Mouse (Mus musculus) layer of hippocampus, postnatal 10 days (tissue): ENCODE results near the gene Zcchc14. TPM values are rescaled to one million over a fixed set of nuclear protein-coding genes. Genes with fewer than 3 reads are reported as not detected.
"Not testable (repeated sequence)": the region's sequence is repeated elsewhere in the genome, so short reads cannot be mapped to it uniquely, and the experiment has no call there.

ENCODE experiments used
- DNase-seq, 2 experiments: peaks; one replicate each; pipeline ENCODE4 v3.0.0; 2021; ENCODE audit warnings: low spot score in 2 of 2
- total RNA-seq, 2 experiments: library from RNA; stranded (reverse); gene quantifications; 2 replicates each; pipeline ENCODE4 v1.2.3; 2021

Gene Zcchc14
- total RNA-seq, 2 experiments from 2014 or later, result 93.9 to 95.2 TPM

DNA sequence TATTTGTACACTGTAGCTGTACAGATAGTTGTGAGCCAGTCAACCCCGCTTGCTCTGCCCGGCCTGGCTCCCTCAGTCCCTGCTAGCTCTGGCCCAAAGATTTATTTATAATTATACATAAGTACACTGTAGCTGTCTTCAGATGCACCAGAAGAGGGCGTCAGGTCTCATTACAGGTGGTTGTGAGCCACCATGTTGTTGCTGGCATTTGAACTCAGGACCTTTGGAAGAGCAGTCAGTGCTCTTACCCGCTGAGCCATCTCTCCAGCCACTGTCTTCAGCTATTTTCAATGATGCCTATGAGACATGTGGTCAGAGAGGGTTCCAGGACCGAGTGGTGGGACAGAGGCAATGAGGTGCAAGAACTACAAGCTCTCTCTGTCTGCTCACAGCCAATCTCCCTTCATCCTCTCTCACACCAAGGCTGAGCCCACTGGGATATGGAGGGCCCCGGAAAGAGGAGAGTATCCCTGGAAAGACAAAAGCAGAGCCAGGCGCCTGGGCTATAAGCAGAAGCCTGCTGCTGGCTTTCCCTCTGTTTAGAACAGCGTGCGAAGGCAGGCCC is 15.3 kb upstream of the Zcchc14 start:
- not testable (repeated sequence) for DNase-seq

DNA sequence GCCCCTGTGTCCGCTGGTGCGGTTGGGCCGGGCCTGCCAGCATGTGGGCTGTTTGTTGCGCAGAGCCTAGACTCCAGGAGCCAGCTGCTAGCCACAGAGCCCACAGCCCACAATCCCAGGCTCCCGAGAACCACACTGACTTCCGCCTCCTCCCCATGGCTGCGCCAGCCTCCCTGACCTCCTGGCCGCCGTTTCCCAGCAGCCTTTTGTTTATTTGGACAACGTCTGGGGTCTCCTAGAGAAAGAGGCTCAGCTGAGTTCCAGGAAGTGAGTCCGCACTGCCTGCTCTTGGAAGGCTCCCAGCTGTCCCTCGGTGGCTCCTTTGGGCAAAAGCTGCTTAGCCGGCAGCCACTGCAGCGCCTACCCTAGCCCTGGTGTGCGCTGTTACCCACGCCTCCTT is 12.6 kb upstream of the Zcchc14 start:
- peak; percentile 54 to 60 for DNase-seq

DNA sequence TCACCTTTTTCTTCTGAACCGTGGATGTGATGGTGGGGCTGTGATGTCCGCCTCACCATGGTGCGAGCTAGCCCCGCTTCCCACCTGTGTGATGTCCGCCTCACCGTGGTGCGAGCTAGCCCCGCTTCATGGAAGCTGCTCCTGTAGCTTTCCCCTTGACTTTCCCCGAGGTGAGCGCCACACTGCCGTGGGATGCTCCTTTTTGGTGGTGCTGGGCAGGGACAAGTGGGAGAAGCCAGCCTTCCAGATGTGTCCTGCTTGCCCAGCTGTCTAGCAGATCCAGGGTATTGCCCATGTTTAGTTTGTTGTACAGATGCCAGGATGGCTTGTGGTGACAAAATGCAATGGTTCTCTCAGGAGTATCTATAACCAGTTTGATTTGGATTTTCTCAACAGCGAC is 10.4 kb upstream of the Zcchc14 start:
- no peak for DNase-seq

DNA sequence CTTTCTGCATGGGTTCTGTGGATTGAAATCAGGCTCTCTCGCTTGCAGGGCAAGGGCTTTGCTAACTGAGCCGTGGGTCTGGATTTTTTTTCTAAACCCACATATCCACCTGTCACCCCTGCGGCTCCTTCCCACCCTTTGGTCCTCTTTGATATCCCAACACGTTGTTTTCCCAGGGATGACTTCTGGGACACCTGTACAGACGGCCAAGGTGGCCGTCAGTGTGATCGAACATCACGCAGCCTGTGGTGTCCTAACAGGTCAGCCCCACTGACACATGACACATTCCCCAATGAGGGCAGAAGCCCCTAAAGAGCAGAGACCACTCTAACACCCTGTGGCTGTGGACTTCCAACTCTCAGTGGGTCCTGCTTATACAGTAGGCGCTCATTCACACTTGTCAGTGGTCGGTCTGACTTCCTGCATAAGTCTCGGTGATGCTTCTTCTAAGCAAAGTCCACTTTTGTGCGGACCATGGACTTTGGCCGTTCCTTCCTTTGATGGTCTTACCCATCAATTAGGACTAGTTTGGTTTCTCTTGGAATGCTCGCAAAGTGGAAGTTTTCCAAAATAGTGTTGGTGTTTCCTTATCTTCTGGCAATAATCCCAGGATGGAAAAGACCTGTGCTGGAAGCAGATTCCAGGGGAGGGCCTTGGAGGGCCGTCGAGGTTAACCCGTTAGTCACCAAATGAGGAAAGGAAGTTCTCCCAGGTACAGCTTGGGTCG is 9.1 kb upstream of the Zcchc14 start:
- DNase-seq, result no peak

DNA sequence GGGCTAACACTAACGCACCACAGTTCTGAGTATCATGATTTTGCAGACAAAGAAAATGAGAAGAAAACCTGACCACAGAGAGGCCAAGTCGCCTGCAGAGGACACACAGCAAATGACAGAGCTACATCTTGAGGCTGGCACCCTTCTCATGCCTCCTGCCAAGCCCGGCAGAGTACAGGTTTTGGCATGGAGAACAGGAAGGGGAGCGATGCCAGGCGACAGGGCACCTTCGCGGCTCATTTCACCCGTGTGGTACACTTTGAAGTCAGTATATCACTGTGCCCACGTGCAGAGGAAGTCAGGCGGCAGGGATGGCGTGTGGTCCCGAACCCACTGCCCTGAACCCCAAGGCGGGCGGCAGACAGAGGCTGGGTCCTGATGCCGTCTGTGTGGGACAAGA is 7.9 kb upstream of the Zcchc14 start:
- no peak for DNase-seq

DNA sequence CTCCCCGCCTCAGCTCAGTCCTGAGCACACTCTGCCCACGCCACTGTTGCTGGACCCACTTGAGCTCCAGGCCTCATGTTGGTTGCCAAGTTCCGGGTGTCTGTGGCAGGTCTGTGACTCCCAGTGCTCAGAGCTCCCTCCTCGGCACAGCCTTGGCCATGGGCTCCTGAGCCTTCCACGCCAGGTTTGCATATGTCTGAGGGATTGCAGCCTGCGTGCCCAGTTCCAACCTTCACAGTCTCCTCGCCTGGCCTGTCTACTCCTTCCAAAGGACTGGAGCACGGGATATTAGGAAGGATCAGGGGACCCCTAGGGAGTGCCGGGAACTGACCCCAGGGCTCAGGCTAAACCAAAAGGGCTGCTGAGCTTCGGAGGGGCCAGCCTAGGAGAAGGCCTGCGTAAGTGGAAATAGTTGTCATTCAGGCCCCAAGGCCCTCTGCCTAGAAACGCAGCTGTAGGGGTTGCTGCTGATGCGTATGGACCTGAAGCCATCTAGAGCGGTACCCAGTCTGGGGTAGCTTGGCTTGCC is 2.3 kb upstream of the Zcchc14 start:
- no peak for DNase-seq

DNA sequence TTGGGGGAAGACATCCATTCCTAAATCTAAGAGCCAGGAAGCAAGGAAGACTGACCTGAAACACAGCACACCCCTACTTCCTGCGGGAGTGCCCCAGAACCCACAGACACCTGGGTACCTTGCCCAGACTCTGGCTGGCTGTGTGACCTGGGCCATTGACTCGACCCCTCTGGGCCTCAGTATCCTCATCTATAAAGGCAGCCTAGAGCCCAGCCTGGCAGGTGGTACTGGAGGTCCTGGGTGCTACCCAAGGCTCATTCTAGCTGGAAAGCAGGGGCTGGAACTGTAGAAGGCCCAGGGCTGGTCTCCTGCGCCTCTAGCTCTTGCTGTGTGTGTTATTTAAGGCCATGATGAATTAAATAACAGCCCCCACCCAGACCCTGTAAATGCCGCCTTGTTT is 1.4 kb upstream of the Zcchc14 start:
- DNase-seq, result no peak

DNA sequence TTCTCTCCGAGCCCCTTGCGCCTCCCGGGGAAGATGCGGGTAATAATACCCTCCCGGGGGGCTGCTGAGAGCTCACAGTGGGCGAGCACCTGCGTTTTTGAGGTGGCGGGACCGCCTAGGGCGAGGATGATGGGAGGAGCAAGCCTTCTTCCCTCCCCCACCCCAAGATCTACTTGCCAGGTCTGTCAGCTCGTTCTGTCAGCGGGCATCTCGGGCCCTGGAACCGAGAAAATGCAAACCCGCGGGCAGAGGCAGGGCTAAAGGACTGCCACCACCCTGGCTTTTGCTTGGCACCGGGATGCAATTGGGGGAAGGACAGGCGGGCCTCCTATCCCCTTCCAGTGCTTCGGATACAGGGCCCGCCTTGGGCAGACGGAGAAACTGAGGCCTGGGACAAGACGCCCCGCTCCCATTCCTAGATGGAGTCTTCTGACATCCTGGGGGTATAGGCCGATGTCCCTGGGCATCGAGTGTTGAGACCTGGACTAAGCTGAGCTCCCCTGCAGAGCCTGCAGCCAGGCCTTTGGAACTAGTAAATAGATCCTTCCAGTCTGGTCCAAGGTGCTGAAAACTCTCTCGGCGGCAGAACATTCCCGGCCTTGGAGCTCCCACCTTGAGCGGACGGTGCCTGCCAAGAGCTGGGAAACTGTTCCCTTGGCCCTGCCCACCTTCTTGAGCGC is 779 bp upstream of the Zcchc14 start:
- no peak for DNase-seq

DNA sequence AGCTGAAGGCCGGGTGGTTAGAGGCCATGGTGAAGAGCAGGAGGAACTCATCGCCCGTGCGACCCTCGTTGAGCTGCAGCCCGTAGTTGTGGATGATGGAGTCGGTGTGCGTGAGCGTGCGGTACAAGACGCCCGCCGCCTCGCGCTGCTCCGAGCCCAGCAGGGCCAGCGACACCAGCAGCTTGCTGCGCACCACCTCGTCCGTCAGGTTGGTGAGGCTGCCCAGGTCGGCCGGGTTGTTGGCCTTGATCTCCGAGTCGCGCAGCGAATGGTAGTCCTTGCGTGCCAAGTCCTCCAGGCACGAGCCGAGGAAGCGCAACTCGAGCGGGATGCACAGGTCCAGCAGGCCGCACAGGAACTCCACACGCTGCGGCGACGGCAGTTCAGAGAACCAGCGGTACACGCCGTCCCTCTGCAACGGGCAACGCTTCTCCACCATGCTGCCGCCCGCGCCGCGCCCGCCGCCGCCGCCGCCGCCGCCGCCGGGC is 783 bp downstream of the Zcchc14 start:
- DNase-seq, result peak; percentile 55 to 70

DNA sequence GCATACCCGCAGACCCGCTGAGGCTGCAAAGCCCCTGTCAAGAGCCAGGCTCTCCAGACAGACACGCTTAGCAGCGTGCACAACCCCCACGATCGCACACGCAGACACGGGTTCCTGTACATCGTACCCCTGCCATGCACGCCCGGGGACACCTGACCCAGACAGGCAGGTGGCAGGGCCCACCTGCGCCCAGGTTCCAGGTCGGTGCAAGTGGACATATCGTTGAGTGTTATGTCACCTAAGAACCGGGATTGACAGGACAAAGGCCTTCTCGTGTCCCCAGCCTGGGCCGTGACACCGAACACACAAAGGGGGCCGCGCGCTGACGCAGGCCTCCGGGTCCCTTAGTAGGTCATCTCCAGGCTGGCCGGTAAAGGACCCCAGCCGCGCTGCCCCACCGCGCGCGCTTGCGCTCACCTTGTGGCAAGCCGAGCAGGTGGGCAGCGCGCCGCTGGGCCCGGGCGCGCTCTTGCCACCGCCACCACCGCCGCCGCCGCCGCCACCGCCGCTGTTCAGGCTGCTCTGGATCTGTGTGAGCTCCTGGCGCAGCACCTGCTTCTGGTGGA is 1.3 kb downstream of the Zcchc14 start:
- no peak for DNase-seq

DNA sequence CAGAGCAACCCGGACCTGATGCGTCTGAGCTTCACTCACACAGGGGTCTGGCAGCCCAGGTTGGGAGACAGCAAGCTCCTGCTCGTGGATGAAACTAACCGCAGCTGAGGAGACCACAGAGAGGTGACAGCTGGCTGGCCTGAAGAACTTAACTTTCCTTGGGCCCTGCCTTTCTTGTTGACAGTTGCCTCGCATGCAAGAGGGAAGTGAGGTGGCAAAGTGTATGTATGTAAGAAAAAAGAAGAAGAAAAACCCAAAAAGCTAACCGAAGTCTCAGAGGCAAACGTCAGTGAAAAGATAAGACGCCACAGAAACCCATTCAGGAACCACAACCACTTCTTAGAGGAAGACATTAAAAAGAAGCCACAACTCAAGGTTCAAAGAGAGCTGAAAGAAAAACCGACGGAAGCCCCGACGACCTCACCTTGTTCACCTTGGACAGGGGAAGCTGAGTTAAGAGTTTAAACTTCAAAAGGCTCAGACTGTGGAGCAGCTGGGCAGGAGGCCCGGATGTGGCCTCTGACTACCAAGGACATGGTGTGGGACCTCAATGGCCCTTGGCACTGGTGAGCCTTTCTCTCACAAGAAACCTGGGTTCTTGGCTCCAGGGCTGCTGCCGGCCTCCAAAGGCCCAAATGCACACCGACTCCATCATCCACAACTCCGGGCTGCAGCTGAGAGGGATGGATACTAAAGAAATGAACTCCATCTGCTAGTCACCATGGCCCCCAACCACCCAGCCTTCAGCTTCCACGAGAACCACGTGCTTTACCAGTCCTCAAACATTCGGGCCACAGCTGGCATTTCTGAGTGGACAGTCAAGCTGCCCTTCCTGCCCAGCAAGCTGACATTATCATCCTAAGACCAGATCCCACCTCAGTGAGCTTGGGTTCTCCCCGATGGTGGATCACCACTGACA is 2.1 kb downstream of the Zcchc14 start:
- no peak for DNase-seq

DNA sequence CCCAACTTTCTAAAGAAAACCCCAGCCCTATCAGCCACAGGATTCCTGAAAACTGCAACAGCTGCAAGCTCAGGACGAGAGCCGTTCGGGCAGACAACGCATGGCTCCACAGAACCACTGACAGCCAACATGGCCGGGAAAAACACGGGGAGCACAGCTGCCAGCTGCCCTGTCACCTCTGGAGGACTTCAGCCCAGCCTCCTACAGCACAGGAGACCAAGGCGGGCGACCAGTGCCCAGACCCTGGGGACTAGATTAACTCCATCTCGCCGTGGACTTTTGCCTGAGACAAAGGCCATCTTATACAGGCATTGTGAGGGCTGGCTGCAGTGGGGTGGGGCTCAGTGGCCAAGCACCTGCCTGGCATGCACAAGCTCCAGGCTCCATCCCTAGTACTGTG is 2.8 kb downstream of the Zcchc14 start:
- no peak for DNase-seq

DNA sequence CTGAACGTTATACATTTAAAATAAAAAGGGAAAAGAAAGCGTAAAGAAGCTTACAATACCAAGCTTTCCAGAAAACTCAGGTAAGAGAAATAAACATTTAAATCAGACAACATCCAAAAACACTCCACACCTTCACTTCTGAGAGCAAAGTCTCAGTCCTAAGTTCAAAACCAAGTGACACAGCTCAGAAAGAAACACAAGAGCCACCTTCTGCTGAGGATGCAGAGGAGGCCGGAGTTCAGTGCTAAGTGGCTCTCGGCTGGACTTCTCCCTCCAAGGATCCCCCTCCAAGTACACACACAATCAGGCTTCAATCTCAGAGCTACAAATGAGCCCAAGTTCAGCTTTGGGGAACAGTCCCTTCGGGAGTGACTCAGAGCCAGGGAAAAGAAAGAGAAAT is 3.3 kb downstream of the Zcchc14 start:
- no peak for DNase-seq

DNA sequence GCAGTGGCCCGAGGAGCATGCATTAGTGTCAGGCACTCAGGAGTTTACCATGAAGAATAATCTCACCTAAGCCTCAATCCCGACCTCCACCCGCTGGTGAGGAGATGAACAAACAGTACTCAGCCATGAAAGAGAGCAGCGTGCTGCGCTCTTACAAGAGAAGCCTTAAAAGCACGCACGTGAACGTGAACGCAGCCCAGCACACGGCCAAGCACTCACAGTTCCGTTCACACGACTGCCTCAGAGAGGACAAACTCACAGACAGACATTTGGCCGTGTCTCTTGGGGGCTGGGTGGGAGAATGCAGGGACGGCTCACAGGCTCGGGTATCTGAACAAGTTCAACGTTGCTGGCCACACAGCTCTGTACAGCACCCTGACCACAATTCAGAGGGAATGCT is 4.2 kb downstream of the Zcchc14 start:
- DNase-seq, result no peak

DNA sequence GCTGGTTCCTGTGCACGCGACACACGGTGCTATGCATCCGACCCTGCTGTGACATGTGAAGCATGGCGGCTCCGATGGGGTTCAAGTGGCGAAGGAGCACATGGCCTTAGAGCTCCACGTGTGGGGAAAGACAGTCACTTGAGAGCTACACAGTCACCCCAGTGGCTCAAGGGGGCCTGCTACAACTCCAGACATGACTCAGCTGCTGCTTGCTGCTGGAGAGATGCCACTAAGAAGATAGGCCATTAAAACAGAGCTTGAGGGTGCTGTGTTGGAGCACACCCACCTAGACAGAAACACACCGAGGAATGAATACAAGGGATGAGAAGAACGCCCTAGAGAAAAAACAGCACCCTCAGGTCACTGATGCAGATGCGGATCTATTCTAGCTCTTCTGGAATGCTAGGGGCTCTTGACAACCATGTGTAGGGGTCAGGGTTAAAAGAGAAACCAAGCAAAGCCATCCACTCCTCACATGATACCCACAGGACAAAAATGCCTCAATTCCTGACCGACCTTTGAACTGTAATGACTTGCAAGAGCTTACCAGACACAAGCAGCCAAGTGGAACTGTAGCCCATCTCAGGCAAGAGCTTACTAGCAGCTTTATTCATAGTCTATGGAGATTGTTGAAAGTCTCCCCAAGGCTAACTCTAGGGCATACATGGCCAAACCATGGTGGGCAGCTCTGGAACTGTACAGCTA is 5.0 kb downstream of the Zcchc14 start:
- no peak for DNase-seq

DNA sequence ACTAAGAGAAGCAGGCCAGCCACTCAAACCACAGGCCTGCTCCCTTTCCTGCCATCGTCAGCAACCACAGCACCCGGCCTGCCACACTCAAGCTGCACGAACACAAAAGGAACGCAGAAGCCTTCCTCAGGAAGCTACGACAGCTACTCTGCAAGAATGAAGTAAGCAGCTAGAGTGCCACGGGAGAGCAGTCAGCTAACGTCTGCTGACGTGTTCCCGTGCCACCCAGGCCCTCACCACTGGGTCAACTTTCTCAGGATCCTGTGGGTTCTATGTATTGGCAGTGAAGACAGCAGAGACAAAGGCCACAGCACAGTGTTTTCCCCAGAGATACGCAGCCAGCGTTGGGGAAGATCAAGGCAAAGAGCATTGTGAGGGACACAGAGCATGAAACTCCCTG is 9.3 kb downstream of the Zcchc14 start:
- no peak for DNase-seq

DNA sequence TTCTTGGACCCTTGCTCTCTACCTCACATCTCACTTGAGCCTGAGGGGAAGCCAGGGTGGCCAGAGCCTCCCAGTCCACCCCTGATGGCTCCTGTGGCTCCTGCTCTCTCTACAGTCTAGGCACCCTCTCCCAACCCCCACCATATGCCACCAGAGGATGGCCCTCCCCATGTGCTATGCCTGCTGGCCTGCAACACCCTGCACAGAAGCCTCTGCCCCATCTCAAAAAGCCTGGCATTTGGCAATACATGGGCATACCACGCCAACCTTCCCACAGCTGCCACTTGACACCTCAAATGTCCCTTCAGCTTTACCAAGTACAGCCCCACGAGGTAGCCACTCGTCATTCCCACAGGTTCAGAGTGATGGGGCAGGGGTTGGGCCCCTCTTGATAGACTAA is 9.9 kb downstream of the Zcchc14 start:
- DNase-seq, result no peak

DNA sequence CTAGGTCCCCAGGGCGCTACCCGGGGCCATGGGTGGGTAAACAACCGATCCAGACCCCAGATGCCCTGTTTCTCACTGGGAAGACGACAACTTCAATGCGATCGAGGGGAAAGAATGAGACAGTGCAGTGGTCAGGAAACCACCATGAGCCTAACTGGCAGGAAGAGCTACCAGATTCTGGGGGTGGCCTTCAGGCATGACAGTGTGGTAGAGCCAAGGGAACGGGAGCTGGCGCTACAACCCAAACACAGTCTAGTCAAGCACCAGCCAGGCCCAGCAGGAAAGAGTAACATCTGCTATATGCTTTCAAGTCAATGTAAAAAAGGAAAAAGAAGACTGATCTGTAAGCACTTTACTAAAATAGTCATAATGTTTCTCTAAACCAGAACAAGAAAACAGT is 16.5 kb downstream of the Zcchc14 start:
- no peak for DNase-seq

DNA sequence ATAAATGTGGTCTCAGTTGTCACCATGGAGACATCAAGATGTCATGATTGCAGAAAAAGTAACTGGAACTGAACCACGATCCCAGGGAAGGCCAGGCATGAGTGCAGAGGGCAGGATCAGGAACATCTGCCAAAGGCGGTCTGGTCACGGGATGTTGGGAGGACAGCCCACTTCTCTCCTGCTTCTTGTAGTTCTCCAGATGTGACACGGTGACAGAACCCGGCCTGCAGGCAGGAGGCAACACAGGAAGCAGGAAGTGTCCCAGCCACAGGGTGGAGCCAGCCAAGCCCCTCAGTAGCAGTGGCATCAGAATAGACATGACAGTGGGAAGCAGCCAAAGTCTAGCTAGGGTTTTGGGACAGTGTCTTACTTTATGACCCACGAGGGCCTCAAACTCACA is 17.2 kb downstream of the Zcchc14 start:
- DNase-seq, result no peak

DNA sequence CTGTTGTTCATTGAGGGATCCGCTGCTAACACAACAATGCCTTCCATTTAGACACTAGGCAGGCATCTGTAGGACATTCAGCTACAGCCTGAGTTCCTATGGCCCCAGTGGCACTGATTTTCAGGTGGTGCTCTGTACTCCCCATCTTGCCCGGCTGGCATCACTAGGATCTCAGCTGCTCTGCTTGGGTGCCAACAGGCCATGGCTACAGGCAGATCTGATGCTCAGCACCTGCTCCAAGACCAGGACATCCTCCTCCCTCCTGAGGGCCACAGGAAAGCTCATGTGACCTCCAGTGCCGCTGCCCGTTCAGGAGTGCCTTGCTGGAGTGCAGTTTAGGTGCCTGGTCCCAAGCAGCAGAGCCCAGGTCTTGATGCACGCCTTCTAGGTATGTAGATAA is 20.3 kb downstream of the Zcchc14 start:
- no peak for DNase-seq
